ENCODE assay signal across 20 mouse cellular contexts in genomic region chr6:51183576-51184420, GRCm38 (mm10).
DNase-seq lines count a peak whose midpoint lies in the region; ATAC-seq and TF ChIP-seq lines count a peak whose summit lies in the region.
"Had no signal": no experiment of that assay in that cellular context is flagged by ENCODE, and none has a peak within 500 bp of the region (broad histone marks: within the 10 kb centered on the region; RNA-seq: fewer than 3 reads in every experiment).

No protein-coding gene starts in this region.

- peaks cover 62% of the 10 kb centered on the region for H3K27me3 ChIP-seq in kidney, postnatal 0 days (ENCODE audit: insufficient read depth, low read length)
- H3K27me3 ChIP-seq in E14TG2a.4 (ENCODE audit: insufficient read depth, low read length) = peaks cover 76% of the 10 kb centered on the region
- peaks cover 36% of the 10 kb centered on the region for H3K27me3 ChIP-seq in limb, embryonic 10.5 days (ENCODE audit: low read depth, poor library complexity, severe bottlenecking)

- H3K4me3 ChIP-seq in kidney, postnatal 0 days (replicated peaks; ENCODE audit: low read depth, low read length) = no peak overlapping the region
- H3K4me3 ChIP-seq in E14TG2a.4 (replicated peaks; ENCODE audit: low read length) = peak overlapping the region; percentile 20; the same call in 1 of the 2 replicates
- peak overlapping the region; percentile 48 for H3K4me3 ChIP-seq in limb, embryonic 10.5 days
- H3K4me3 ChIP-seq: forebrain, embryonic 13.5 days; heart, embryonic 10.5 days; hindbrain, embryonic 13.5 days; kidney, embryonic 15.5 days had no signal

- no peak for ATAC-seq in kidney, postnatal 0 days (replicated peaks; ENCODE audit: low FRiP score, low read depth)
- no peak for ATAC-seq in erythroid progenitor cell, adult 5-6 weeks (replicated peaks; ENCODE audit: low FRiP score, poor library complexity, severe bottlenecking)
- ATAC-seq: activated CD4-positive, CD25-positive, alpha-beta regulatory T cell, adult 4 months; forebrain, embryonic 13.5 days; intestine, embryonic 16.5 days had no signal

- no peaks in the 10 kb centered on the region for H3K4me1 ChIP-seq in kidney, postnatal 0 days (replicated peaks; ENCODE audit: insufficient read depth, low read length)
- peaks cover 9% of the 10 kb centered on the region for H3K4me1 ChIP-seq in E14TG2a.4 (replicated peaks; ENCODE audit: low read depth, low read length)
- peaks cover 88% of the 10 kb centered on the region for H3K4me1 ChIP-seq in limb, embryonic 10.5 days
- H3K4me1 ChIP-seq: forebrain, embryonic 13.5 days; hindbrain, embryonic 13.5 days had no signal

- no peak for TF ChIP-seq CTCF in kidney, postnatal 0 days (IDR thresholded peaks at IDR 0.05; ENCODE audit: low read depth)
- no peak for TF ChIP-seq CTCF in E14TG2a.4 (conservative IDR thresholded peaks at IDR 0.05; ENCODE audit: low read length)

- H3K9ac ChIP-seq in kidney, postnatal 0 days (ENCODE audit: low read depth, low read length) = no peak overlapping the region
- H3K9ac ChIP-seq: forebrain, embryonic 13.5 days; hindbrain, embryonic 13.5 days; kidney, embryonic 15.5 days had no signal

- DNase-seq in kidney, postnatal 0 days (ENCODE audit: low spot score) = peak; percentile 8
- no peak for DNase-seq in kidney, postnatal 36 days
- DNase-seq in ES-CJ7 (ENCODE audit: low read depth, low spot score) = peak; percentile 49
- peak; percentile 60 for DNase-seq in limb, embryonic 10.5 days (ENCODE audit: low spot score)
- DNase-seq in layer of hippocampus, adult 9-11 months = no peak
- no peak for DNase-seq in left cerebral cortex, adult 18-20 months (ENCODE audit: low spot score in 2 of 2)
- DNase-seq: adrenal gland, postnatal 14 days; cerebellum, adult 11 months; gastrocnemius, postnatal 36 days; layer of hippocampus, postnatal 36 days; right cerebral cortex, postnatal 4 days; thymus, adult 2 months had no signal

- no peaks in the 10 kb centered on the region for H3K9me3 ChIP-seq in kidney, postnatal 0 days (replicated peaks; ENCODE audit: low read length)
- H3K9me3 ChIP-seq in E14TG2a.4 (ENCODE audit: low read length) = no peaks in the 10 kb centered on the region
- no peaks in the 10 kb centered on the region for H3K9me3 ChIP-seq in limb, embryonic 10.5 days (replicated peaks)
- H3K9me3 ChIP-seq: forebrain, embryonic 13.5 days; heart, embryonic 10.5 days; hindbrain, embryonic 13.5 days; kidney, embryonic 15.5 days had no signal

- 2% methylated on average over 21 of the region's 21 CpGs for WGBS in kidney, postnatal 0 days
- under 1% methylated on average over 21 of the region's 21 CpGs for WGBS in limb, embryonic 10.5 days

- H3K27ac ChIP-seq in kidney, postnatal 0 days = no peak overlapping the region
- H3K27ac ChIP-seq in limb, embryonic 10.5 days = peak overlapping the region; percentile 91
- H3K27ac ChIP-seq: forebrain, embryonic 13.5 days; heart, embryonic 10.5 days; hindbrain, embryonic 13.5 days; kidney, embryonic 15.5 days had no signal

- H3K4me2 ChIP-seq in kidney, postnatal 0 days (ENCODE audit: low read length) = no peak overlapping the region
- H3K4me2 ChIP-seq: forebrain, embryonic 13.5 days; hindbrain, embryonic 13.5 days; kidney, embryonic 15.5 days had no signal

- no peaks in the 10 kb centered on the region for H3K36me3 ChIP-seq in kidney, postnatal 0 days (ENCODE audit: insufficient read depth, low read length)
- no peaks in the 10 kb centered on the region for H3K36me3 ChIP-seq in E14TG2a.4 (ENCODE audit: insufficient read depth, low read length)
- no peaks in the 10 kb centered on the region for H3K36me3 ChIP-seq in limb, embryonic 10.5 days
- H3K36me3 ChIP-seq: heart, embryonic 10.5 days; hindbrain, embryonic 13.5 days; kidney, embryonic 15.5 days had no signal

Comparison
In these comparisons a context has a peak if more than half of its experiments do, and no peak if none do; other contexts are left out.
1. DNase-seq: peak in kidney, postnatal 0 days (single experiment), ES-CJ7 (single experiment) and limb, embryonic 10.5 days (single experiment); none in kidney, postnatal 36 days (0 of 2), layer of hippocampus, adult 9-11 months (single experiment) and left cerebral cortex, adult 18-20 months (0 of 2).